Mouse (Mus musculus) forebrain, embryonic 10.5 days (tissue): ENCODE data around the gene Kctd18. TPM values are rescaled to one million over a fixed set of nuclear protein-coding genes. Genes with fewer than 3 reads are reported as not detected.
"Not testable (repeated sequence)": the region's sequence is repeated elsewhere in the genome, so short reads cannot be mapped to it uniquely, and the experiment has no call there.

Experiments
- DNase-seq: peaks from one replicate; pipeline ENCODE4 v3.0.0-alpha.2; 2017; ENCODE audit warnings: low spot score; ENCODE audit errors: extremely low spot score
- H3K27ac ChIP-seq: fragments of 300-500 bp; sonication (generic); 2 replicates; pipeline ENCODE4 v1.5.1; 2016; ENCODE audit warnings: mild to moderate bottlenecking
- H3K27me3 ChIP-seq: fragments of 300-500 bp; sonication (generic); 2 replicates; pipeline ENCODE4 v1.6.1; 2016; ENCODE audit warnings: mild to moderate bottlenecking; ENCODE audit not compliant: poor library complexity, severe bottlenecking
- H3K36me3 ChIP-seq: fragments of 300-500 bp; sonication (generic); replicated peaks from 2 replicates; pipeline ENCODE4 v1.6.1; 2016; ENCODE audit warnings: mild to moderate bottlenecking, moderate library complexity
- H3K4me1 ChIP-seq: fragments of 300-500 bp; sonication (generic); 2 replicates; pipeline ENCODE4 v1.6.1; 2016
- H3K4me3 ChIP-seq: fragments of 300-500 bp; sonication (generic); 2 replicates; pipeline ENCODE4 v1.5.1; 2016; ENCODE audit warnings: mild to moderate bottlenecking, moderate library complexity
- H3K9me3 ChIP-seq: fragments of 300-500 bp; sonication (generic); 2 replicates; pipeline ENCODE4 v1.6.1; 2016; ENCODE audit warnings: mild to moderate bottlenecking, moderate library complexity
- WGBS: fragments of 180-500 bp; shearing (Covaris S2); methylation state at CpG from one replicate; pipeline ENCODE4 v1.1.7; 2016; 5-methylcytosine and 5-hydroxymethylcytosine counted together
- polyA plus RNA-seq: library from polyadenylated mRNA; unstranded; fragments of >200 nt; fragmentation: Nextera tagmentation; extraction: Ambion mirVana; gene quantifications from 2 replicates; pipeline ENCODE4 v1.2.1, GENCODE M21; 2016

Gene Kctd18
- polyA plus RNA-seq, 1 experiment from 2014 or later = 18.1 TPM

DNA sequence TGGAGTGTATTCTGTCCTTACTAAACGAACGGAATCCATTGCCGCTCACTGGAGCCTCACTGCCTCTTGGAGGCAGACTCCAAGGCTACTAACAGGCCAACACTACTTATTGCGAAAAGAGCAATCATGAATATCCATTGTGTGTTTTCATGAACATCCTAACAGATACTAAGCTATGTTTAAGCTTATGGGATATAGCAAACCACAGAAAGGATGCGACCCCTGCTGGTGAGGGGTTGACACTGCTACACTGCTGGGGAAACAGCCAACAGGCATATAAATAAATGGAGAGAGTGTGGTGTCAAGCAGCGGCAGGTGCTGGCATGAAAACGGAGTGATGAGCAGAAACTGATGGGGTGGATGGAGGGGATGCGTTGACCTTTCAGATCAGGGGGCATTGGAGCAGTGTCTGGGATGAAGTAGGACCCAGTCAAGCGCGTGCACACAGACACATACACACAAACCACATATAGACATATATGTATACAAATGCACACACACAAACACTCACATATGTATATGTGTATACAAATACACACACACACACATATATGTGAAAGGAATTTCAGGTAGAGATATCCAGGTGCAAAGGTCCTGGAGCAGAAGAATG, 12.5 kb upstream of the Kctd18 start:
- H3K36me3 ChIP-seq = peaks cover 5% of the 10 kb centered on the region; the same call in 1 of the 2 replicates
- H3K4me3 ChIP-seq = no peak overlapping the region
- peaks cover 20% of the 10 kb centered on the region for H3K4me1 ChIP-seq
- peak; percentile 66 for DNase-seq
- H3K27ac ChIP-seq = no peak overlapping the region
- no peaks in the 10 kb centered on the region for H3K27me3 ChIP-seq
- WGBS = 68% methylated on average over 10 of the region's 10 CpGs
- no peaks in the 10 kb centered on the region for H3K9me3 ChIP-seq

DNA sequence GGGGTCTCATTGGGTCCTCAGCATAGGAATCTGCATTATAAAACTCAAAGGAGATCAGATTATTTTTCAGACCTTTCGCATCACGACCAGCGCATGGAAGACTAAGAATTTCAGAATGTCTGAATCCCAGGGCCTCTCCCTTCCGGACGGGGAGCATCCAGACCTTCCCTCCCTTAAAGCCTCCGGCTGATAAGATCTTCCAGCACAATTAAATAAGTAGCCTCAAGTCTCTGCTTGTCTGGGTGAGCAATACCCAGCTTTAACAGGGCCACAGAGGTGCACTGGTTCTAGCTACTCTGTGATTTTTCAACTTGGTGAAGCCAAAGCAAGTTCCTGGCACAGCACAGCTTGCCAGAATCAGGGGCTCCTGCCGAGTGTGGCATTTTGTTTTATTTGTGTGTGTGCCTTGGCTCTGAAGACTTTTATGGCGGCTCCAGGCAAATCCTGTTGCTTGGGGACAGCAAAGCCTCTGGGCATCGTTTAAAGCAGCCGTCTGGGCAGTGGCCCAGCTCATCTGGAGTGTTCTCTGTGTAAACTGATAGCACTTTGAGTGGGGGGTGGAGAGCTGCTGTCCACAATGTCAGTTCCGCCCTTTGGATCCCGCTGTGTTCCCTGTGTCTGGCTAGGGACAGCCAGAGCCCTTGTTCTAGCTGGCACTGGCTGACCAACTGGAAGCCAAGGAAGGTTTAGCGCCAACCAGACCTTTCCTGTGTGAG, 11.6 kb upstream of the Kctd18 start:
- Histone ChIP-seq H3K27ac (0 out of 2 replicates have a peak overlapping the region, but pooled peaks have one; percentile 48), H3K9me3 (no peaks in the 10 kb centered on the region), H3K4me3 (peak overlapping the region; percentile 31), H3K36me3 (peaks cover 10% of the 10 kb centered on the region), H3K27me3 (no peaks in the 10 kb centered on the region), H3K4me1 (peaks cover 20% of the 10 kb centered on the region)
- 34% methylated on average over 13 of the region's 13 CpGs for WGBS
- DNase-seq = no peak

GRCm38 (mm10) chr1:58029636-58030117, 10.9 kb upstream of the Kctd18 start, which contains the start of gene Aox1:
Aox1 (plus strand) TSS chr1:58029931.
- Histone ChIP-seq H3K27ac (0 out of 2 replicates have a peak within 1 kb of the TSS, but pooled peaks have one; percentile 48), H3K36me3 (peaks cover 17% of the 10 kb centered on the region), H3K4me1 (peaks cover 20% of the 10 kb centered on the region), H3K4me3 (peak within 1 kb of the TSS; percentile 31), H3K9me3 (no peaks in the 10 kb centered on the region), H3K27me3 (no peaks in the 10 kb centered on the region)
- WGBS = 14% methylated on average over 12 of the region's 12 CpGs
- DNase-seq = peak; percentile 18

GRCm38 (mm10) chr1:58027707-58028106, 9.0 kb upstream of the Kctd18 start:
- no peak for DNase-seq
- WGBS = 83% methylated on average over 7 of the region's 7 CpGs
- Histone ChIP-seq H3K4me1 (peaks cover 15% of the 10 kb centered on the region), H3K36me3 (peaks cover 35% of the 10 kb centered on the region), H3K27ac (no peak overlapping the region), H3K4me3 (no peak overlapping the region), H3K9me3 (no peaks in the 10 kb centered on the region), H3K27me3 (no peaks in the 10 kb centered on the region)

- H3K27me3 ChIP-seq, H3K27ac ChIP-seq, H3K4me3 ChIP-seq, H3K9me3 ChIP-seq, DNase-seq, H3K4me1 ChIP-seq: not testable (repeated sequence)
- H3K36me3 ChIP-seq = peaks cover 73% of the 10 kb centered on the region
- WGBS = 97% methylated on average over 7 of the region's 7 CpGs
These were observed 12.4 kb downstream of the Kctd18 start for GRCm38 (mm10) chr1:58006388-58006787.

DNA sequence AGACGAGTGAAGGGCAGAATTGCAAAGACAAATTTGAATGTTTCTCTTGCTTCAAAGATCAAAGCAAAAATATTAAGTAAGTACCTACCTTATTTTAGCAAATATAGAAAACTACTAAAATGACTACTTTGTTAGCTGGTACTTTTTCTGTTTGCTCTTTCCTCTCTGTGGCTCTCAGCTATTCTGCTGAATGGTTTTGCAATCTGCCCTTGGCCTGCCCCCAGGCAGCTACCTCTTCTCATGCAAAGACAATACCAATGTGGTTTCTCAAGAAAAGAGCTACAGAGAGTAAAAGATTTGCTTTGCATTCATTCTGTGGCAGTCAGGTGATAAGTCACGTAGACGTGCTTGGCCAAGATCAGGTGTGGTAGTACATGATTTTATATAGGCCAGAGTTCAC, 20.6 kb downstream of the Kctd18 start:
- WGBS = 88% methylated on average over 3 of the region's 3 CpGs
- Histone ChIP-seq H3K9me3 (no peaks in the 10 kb centered on the region), H3K4me1 (peaks cover 17% of the 10 kb centered on the region), H3K27ac (no peak overlapping the region), H3K4me3 (no peak overlapping the region), H3K27me3 (no peaks in the 10 kb centered on the region), H3K36me3 (peaks cover 48% of the 10 kb centered on the region)
- DNase-seq = no peak

DNA sequence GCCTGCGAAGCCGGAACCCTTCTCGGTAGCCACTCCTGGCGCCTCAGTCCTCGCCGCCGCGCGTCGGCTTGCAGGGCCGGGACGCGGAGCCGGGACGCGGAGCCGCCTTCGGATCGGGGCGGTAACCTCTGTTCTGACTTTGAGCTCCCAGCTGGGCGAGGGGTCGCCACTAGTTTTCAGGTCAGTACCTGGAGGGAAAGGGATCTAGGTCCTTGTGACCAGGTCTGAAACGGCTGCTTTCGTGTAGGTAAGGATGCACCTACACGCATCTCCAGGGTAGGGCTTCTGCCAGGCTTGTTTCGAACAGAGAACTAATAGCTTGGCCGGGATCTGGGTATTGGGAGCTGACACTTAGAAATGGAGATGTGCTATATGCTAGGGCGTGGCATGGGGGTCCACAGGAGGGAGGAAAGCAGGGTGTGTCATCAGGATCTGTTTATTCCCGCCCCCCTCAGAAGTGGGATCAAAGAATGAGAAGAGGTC, 22.6 kb downstream of the Kctd18 start:
- Histone ChIP-seq H3K4me1 (peaks cover 17% of the 10 kb centered on the region), H3K27me3 (no peaks in the 10 kb centered on the region), H3K27ac (peak overlapping the region; percentile 97), H3K4me3 (peak overlapping the region; percentile 94), H3K36me3 (peaks cover 28% of the 10 kb centered on the region), H3K9me3 (no peaks in the 10 kb centered on the region)
- WGBS = under 1% methylated on average over 29 of the region's 29 CpGs
- no peak for DNase-seq

DNA sequence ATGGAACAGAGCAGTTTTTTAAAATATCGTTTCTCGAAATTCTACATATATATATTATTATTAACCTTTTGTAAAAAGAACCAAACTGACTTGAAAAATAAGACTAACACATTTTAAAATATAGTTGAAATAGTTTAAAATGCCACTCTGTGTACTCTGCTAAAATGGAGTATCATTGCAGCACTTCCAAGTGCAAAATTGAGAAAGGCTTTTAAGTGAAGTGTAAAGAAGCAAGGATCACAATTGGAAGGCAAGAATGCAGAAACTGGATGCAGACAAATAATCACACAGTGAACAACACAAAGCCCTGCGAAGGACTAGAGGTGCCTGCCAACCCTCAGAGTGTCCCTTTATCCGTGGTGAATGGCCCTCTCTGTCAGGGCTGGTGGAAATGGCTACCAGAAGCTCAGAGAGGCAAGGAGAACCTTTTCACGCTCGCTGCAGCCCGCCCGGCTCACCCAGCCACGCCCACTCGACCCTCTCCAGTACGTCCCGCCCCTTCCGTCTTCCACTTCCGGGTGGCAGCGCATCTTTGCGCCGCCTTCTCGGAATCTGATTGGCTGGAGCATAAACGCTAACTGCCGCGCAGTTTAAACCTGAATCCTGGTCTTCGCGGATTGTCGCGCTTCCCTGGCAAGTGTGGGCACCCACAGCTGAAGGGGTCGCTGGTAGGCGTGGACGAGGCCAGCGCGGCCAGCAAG, 23.2 kb downstream of the Kctd18 start, which contains the start of gene Sgo2a:
Gene Sgo2a (plus strand): TSS at position 540 of the 701 bp plus-strand sequence.
- peak within 1 kb of the TSS; percentile 94 for H3K4me3 ChIP-seq
- peaks cover 22% of the 10 kb centered on the region for H3K36me3 ChIP-seq
- H3K27me3 ChIP-seq = no peaks in the 10 kb centered on the region
- DNase-seq = peak; percentile 95
- peak within 1 kb of the TSS; percentile 97 for H3K27ac ChIP-seq
- no peaks in the 10 kb centered on the region for H3K9me3 ChIP-seq
- 6% methylated on average over 30 of the region's 30 CpGs for WGBS
- H3K4me1 ChIP-seq = peaks cover 17% of the 10 kb centered on the region

GRCm38 (mm10) chr1:57991277-57991676, 27.5 kb downstream of the Kctd18 start:
- 78% methylated on average over 2 of the region's 2 CpGs for WGBS
- Histone ChIP-seq H3K9me3 (no peaks in the 10 kb centered on the region), H3K27ac (no peak overlapping the region), H3K36me3 (no peaks in the 10 kb centered on the region), H3K27me3 (no peaks in the 10 kb centered on the region), H3K4me3 (no peak overlapping the region), H3K4me1 (peaks cover 8% of the 10 kb centered on the region)
- no peak for DNase-seq

GRCm38 (mm10) chr1:57989052-57989600, 29.6 kb downstream of the Kctd18 start:
- 67% methylated on average over 6 of the region's 6 CpGs for WGBS
- H3K4me3 ChIP-seq = no peak overlapping the region

GRCm38 (mm10) chr1:57976860-57977259, 41.9 kb downstream of the Kctd18 start:
- H3K9me3 ChIP-seq = no peaks in the 10 kb centered on the region
- no peaks in the 10 kb centered on the region for H3K4me1 ChIP-seq
- DNase-seq = no peak
- no peaks in the 10 kb centered on the region for H3K27me3 ChIP-seq
- WGBS = 95% methylated on average over 3 of the region's 3 CpGs
- no peak overlapping the region for H3K4me3 ChIP-seq
- H3K27ac ChIP-seq = no peak overlapping the region
- no peaks in the 10 kb centered on the region for H3K36me3 ChIP-seq

More at GRCm38 (mm10) chr1:57989052-57989600, 29.6 kb downstream of the Kctd18 start:
- no peaks in the 10 kb centered on the region for H3K27me3 ChIP-seq
- no peak for DNase-seq
- H3K4me1 ChIP-seq = peaks cover 8% of the 10 kb centered on the region
- H3K27ac ChIP-seq = no peak overlapping the region
- no peaks in the 10 kb centered on the region for H3K9me3 ChIP-seq
- no peaks in the 10 kb centered on the region for H3K36me3 ChIP-seq

DNA sequence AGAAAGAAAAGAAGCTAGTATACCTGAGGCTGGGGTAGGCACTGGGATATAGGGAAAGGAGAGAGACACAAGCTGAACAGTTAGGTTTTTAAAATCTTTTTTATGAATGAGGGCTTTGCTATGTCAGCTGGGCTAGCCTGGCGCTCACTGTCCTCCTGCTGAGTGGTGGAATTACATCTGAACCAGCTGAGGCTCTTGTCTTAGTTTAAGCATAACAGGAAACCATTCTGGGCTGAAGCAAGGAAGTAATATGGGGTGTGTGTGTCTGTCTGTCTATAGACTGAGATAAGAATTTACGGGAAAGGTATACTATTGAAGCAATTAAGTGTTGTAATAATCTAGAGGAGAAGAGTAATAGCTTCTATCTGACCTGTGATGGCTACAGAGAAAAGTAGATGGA, 47.2 kb downstream of the Kctd18 start:
- DNase-seq = no peak
- peaks cover 19% of the 10 kb centered on the region for H3K4me1 ChIP-seq
- no peak overlapping the region for H3K4me3 ChIP-seq
- peaks cover 4% of the 10 kb centered on the region for H3K36me3 ChIP-seq
- 90% methylated on average over 2 of the region's 2 CpGs for WGBS
- H3K9me3 ChIP-seq = no peaks in the 10 kb centered on the region
- H3K27ac ChIP-seq = no peak overlapping the region
- H3K27me3 ChIP-seq = no peaks in the 10 kb centered on the region
